Mouse (Mus musculus): ENCODE data around the gene Phldb1.
A peak's percentile ranks its signal among the peaks of the same experiment; 100 is the strongest.

The Phldb1 gene

GRCm38 (mm10) chr9:44726431-44727146, 8.4 kb downstream of the Phldb1 start:
- no peak for DNase-seq

DNA sequence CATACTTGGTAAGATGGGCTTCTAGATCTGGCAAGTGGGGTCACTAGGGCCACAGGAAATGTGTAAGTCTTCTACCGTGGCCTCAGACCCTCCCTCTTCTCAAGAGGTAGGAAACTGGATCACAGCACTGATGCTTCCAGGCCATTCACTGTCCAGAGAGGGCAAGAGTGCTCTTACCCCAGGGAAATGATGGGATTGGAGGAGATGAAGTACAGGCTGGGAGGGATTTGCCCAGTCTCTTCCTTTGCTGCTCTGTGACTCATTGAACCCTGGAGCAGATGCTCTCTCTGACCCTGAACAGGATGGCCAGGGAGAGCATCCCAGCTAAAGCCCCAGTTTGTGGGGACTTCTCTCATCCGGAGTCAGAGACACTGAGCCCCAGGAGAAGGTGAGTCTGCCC, 10.3 kb downstream of the Phldb1 start:
- DNase-seq: no peak

- DNase-seq: no peak
These were observed 10.8 kb downstream of the Phldb1 start for GRCm38 (mm10) chr9:44724223-44724622.

GRCm38 (mm10) chr9:44723521-44724041, 11.4 kb downstream of the Phldb1 start:
- no peak for DNase-seq

GRCm38 (mm10) chr9:44723008-44723407, 12.0 kb downstream of the Phldb1 start:
- no peak for DNase-seq

DNA sequence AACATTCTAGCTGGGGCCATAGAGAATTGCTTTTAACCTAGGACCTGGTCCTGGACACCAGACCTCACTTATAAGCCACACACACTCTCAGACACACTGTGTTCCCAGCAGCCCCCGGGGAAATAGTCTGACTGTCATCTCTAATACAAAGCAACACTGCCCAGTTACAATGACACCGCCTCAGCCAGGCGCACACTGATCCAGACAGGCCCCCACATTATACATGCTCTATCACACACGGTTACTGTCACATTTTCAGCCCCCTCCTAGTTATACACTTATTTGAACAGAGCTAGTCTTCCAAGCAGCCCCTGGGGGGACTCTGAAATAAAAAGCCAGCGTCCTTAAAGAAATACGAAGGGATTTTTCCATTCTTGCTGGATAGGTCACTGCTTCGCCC, 12.4 kb downstream of the Phldb1 start:
- DNase-seq: no peak

DNA sequence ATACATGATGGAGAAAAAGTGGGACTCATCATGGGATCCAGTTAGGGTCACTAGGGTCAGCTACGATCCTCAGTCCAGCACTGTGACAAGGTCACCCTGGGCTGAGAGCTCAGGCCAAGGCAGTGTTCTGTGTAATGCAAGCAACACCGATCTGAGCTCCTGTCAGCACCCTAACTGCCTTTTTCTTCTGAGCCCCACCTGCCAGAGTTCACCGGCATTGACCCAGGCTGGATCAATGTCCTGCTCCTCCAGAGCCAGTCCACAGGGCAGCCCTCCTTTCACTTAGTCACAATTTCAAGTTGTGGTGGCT, 13.2 kb downstream of the Phldb1 start:
- no peak for DNase-seq

- DNase-seq: peak; percentile 35 to 61
These were observed 13.7 kb downstream of the Phldb1 start for GRCm38 (mm10) chr9:44721154-44721876.

GRCm38 (mm10) chr9:44720358-44721153, 14.4 kb downstream of the Phldb1 start:
- no peak for DNase-seq

GRCm38 (mm10) chr9:44719632-44720357, 15.2 kb downstream of the Phldb1 start:
- DNase-seq: no peak

DNA sequence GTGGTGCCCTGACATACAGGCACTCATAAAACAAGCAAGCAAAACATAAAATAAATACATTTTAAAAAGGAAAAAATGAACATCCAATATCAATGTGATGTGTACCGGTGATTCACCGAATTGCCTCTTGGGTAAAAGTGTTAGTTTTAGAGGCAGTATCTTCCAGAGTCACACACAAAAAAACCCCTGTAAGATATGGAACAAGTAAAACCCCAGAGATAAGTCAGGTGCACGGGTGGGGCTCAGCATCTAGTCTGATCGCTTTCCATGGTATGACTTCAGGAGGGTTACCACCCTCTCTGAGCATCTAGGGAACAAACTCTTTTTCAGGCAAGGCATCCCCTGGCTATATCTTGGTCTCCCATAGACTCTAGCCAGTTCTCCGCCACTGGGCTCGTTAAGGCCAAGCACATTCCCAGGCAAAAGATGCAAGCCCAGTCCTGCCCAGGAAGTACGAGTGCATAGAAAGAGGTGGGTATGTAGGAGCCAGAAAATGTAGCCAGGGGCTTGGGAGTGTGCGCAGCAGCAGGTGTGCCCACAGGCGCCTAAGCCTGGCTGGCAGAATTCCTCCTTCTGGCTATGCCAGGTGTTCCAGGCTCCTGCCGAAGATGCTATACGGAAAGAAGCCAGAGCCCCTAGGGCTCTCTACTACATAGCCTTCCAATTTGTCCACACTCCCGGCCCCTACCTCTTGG, 15.9 kb downstream of the Phldb1 start:
- DNase-seq: no peak

GRCm38 (mm10) chr9:44717822-44718242, 17.2 kb downstream of the Phldb1 start:
- DNase-seq: no peak

- DNase-seq: no peak
These were observed 17.8 kb downstream of the Phldb1 start for GRCm38 (mm10) chr9:44716997-44717821.

GRCm38 (mm10) chr9:44715705-44716362, 19.2 kb downstream of the Phldb1 start:
- no peak for DNase-seq

DNA sequence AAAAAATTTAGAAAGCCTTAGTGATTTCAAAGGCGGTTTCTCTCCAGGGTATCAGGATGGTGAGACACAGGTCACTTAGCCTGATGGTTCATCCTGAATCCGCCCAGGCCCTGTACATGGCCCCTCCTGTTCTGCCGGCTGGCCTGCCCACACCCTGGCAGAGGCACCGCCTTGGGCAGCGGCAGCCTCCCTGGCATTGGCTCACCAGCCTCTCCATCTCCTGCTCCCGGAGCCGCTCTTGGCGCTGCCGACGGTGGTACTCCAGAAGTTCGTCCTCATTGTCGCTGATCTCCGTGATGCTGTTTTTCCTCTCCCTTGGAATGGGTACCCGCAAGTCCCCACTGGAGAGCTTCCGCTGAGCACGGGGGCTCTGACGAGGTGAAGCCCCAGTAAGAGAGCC, 19.9 kb downstream of the Phldb1 start:
- DNase-seq: no peak

DNA sequence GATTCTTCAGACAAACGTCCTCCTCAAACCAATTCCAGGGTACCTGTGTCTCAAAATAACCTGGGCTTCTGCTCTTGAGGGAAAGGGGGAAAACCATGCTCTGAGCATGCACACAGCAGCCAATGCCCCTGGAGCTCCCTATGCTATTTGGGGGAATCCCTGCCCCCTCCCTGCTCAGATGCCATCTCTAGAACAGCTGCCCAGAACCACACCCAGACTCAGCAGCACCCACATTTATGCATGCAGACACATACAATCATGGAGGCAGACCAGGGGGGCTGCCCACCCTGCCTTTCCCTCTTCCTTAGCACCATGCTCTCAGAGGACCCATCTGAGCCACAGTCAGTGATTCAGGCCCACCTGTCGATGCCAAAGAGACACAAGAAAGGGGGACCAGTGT, 21.4 kb downstream of the Phldb1 start:
- DNase-seq: no peak

GRCm38 (mm10) chr9:44713080-44713479, 21.9 kb downstream of the Phldb1 start:
- no peak for DNase-seq

DNA sequence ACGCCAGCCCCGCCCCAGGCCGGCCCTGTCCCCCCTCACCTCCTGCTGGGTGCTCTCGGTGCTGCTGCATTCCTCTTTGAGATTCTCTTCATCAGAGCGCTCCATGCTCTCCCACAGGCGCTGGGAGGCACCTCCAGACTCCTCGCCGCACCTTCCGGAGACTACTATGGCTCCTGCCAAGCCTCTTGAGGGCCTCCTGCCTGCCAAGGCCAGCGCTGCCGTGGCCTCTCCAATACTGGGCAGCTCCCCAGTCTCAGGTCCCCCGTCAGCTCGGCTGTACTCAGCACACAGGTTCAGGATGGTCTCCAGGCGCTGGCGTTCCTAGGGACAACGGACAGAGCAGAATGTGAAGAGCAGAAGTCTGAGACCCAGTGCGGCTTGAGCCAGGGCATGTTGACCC, 23.4 kb downstream of the Phldb1 start:
- DNase-seq: no peak

- DNase-seq: no peak
These were observed 24.8 kb downstream of the Phldb1 start for GRCm38 (mm10) chr9:44710213-44710612.

DNA sequence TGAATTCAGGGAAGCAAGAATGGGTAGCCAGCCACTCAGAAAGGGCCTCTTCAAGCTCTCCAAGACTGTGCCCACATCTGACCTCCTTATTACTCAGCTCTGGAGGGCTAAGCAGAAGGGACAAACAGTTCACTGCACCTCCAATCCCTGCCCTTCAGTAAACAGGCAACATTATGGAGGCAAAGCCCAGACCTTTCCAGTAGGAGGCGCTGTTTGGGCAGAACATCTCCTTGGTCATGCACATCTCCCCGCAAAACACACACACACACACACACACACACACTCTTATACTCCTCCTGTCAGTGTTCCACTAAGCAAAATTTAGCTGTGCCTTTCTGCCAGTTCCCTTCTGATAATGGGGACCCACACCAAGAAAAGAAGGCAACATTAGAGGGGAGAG, 25.4 kb downstream of the Phldb1 start:
- DNase-seq: no peak

- DNase-seq: no peak
These were observed 26.1 kb downstream of the Phldb1 start for GRCm38 (mm10) chr9:44708925-44709324.
